Mouse (Mus musculus): Measurements from ENCODE around the gene Pitpnm2. TPM values are rescaled to one million over a fixed set of nuclear protein-coding genes. Genes with fewer than 3 reads are reported as not detected.

The Pitpnm2 gene
- polyA plus RNA-seq, 1 experiment: 4.0 TPM

DNA sequence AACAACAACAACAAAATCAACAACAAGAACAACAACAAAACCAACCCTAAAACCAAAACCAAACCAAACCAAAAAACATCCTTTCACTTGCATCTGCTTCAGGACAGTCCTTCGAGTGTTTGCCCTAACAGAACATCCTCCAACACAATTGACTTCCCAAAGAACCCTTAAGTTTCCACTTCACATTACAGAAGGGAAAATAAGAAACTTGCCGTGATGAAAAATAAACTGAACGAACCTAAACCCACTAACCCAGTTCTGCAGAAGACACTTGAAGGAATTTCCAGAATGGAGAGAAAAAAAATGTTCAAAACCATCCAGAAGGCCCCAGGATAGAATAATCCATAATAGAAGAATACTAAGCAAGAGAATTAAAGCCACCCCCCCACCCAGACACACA is 146.5 kb downstream of the Pitpnm2 start:
- Histone ChIP-seq H3ac (ENCODE audit: control insufficient read depth, insufficient read length, low read depth) (no peak overlapping the region), H3K4me3 (ENCODE audit: insufficient read depth, poor library complexity, severe bottlenecking) (no peak overlapping the region), H3K27me3 (ENCODE audit: control insufficient read depth, insufficient read depth, insufficient read length) (no peaks in the 10 kb centered on the region), H3K36me3 (ENCODE audit: control insufficient read depth, insufficient read depth) (no peaks in the 10 kb centered on the region), H3K79me3 (ENCODE audit: low read depth) (no peaks in the 10 kb centered on the region), H3K79me2 (ENCODE audit: control insufficient read depth, insufficient read depth) (no peaks in the 10 kb centered on the region)
- TF ChIP-seq MYOD1 (IDR thresholded peaks at IDR 0.05; ENCODE audit: control insufficient read depth, insufficient read length, low read depth) (no peak), MYOG (IDR thresholded peaks at IDR 0.05; ENCODE audit: control insufficient read depth, extremely low read depth, insufficient read length) (no peak), USF1 (IDR thresholded peaks at IDR 0.05; ENCODE audit: low read depth) (no peak), FOSL1 (IDR thresholded peaks at IDR 0.05; ENCODE audit: insufficient read depth, low read length, poor library complexity, severe bottlenecking) (no peak), MAX (IDR thresholded peaks at IDR 0.05) (no peak), CEBPB (IDR thresholded peaks at IDR 0.05; ENCODE audit: low read depth) (no peak)

- no peak for TF ChIP-seq USF1 (IDR thresholded peaks at IDR 0.05; ENCODE audit: low read depth)
- no peak for TF ChIP-seq CEBPB (IDR thresholded peaks at IDR 0.05; ENCODE audit: low read depth)
- TF ChIP-seq MYOD1 (IDR thresholded peaks at IDR 0.05; ENCODE audit: control insufficient read depth, insufficient read length, low read depth): no peak
- TF ChIP-seq MAX (IDR thresholded peaks at IDR 0.05): no peak
- TF ChIP-seq MYOG (IDR thresholded peaks at IDR 0.05; ENCODE audit: control insufficient read depth, extremely low read depth, insufficient read length): no peak
- TF ChIP-seq CTCF (IDR thresholded peaks at IDR 0.05; ENCODE audit: control insufficient read depth, insufficient read depth, insufficient read length): no peak
- TF ChIP-seq FOSL1 (IDR thresholded peaks at IDR 0.05; ENCODE audit: insufficient read depth, low read length, poor library complexity, severe bottlenecking): no peak
- Histone ChIP-seq H3ac (ENCODE audit: control insufficient read depth, insufficient read length, low read depth) (no peak overlapping the region), H3K4me3 (ENCODE audit: insufficient read depth, poor library complexity, severe bottlenecking) (no peak overlapping the region), H3K27me3 (ENCODE audit: control insufficient read depth, insufficient read depth, insufficient read length) (no peaks in the 10 kb centered on the region), H3K79me3 (ENCODE audit: low read depth) (no peaks in the 10 kb centered on the region), H3K36me3 (ENCODE audit: control insufficient read depth, insufficient read depth) (no peaks in the 10 kb centered on the region), H3K79me2 (ENCODE audit: control insufficient read depth, insufficient read depth) (no peaks in the 10 kb centered on the region)
Measured at GRCm38 (mm10) chr5:124102326-124102725, 147.2 kb downstream of the Pitpnm2 start.

DNA sequence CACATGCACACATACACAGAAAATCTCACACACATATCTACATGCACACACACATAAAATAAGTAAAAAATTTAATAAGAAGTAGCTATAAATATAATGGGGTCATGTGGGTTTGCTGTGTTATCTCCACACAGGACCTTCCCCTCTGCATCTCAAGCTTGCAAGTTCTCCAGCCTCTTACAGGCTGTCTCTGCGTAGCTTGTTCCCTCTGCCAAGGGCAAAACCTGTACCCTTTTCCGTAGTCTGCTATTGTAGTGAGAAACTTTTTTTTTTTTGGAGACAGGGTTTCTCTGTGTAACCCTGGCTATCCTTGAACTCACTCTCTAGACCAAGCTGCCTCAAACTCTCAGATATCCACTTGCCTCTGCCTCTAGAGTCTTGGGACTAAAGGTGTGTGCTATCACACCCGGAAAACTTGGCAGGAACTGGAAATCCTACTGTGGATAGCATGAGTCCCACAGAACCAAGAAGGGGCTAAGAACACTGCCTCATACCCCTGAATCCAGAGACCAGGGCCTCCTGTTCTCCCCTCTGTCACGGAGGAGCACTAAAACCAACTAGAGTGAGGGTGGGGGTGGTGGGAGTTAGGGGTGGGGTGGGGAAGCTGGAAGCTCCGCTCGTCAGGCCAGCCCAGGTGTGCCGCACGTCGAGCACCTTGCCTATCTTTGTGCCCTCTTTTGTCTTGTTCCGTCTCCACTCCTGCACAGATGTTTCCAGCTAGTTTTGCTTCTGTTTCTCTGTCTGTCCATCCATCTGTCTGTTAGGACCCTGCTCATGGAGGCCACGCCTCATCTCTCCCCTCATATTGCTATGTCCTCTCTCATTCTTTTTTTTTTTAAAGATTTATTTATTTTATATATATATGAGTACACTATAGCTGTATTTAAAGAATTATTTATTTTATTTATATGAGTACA is 149.2 kb downstream of the Pitpnm2 start:
- TF ChIP-seq MYOD1 (IDR thresholded peaks at IDR 0.05; ENCODE audit: control insufficient read depth, insufficient read length, low read depth) (no peak), CEBPB (IDR thresholded peaks at IDR 0.05; ENCODE audit: low read depth) (no peak), FOSL1 (IDR thresholded peaks at IDR 0.05; ENCODE audit: insufficient read depth, low read length, poor library complexity, severe bottlenecking) (no peak), CTCF (IDR thresholded peaks at IDR 0.05; ENCODE audit: control insufficient read depth, insufficient read depth, insufficient read length) (no peak), USF1 (IDR thresholded peaks at IDR 0.05; ENCODE audit: low read depth) (no peak), MYOG (IDR thresholded peaks at IDR 0.05; ENCODE audit: control insufficient read depth, extremely low read depth, insufficient read length) (no peak), MAX (IDR thresholded peaks at IDR 0.05) (no peak)
- no peaks in the 10 kb centered on the region for H3K79me3 ChIP-seq (ENCODE audit: low read depth)
- no peaks in the 10 kb centered on the region for H3K36me3 ChIP-seq (ENCODE audit: control insufficient read depth, insufficient read depth)
- H3K4me3 ChIP-seq (ENCODE audit: insufficient read depth, poor library complexity, severe bottlenecking): no peak overlapping the region
- no peaks in the 10 kb centered on the region for H3K79me2 ChIP-seq (ENCODE audit: control insufficient read depth, insufficient read depth)
- H3K27me3 ChIP-seq (ENCODE audit: control insufficient read depth, insufficient read depth, insufficient read length): no peaks in the 10 kb centered on the region
- H3ac ChIP-seq (ENCODE audit: control insufficient read depth, insufficient read length, low read depth): no peak overlapping the region

DNA sequence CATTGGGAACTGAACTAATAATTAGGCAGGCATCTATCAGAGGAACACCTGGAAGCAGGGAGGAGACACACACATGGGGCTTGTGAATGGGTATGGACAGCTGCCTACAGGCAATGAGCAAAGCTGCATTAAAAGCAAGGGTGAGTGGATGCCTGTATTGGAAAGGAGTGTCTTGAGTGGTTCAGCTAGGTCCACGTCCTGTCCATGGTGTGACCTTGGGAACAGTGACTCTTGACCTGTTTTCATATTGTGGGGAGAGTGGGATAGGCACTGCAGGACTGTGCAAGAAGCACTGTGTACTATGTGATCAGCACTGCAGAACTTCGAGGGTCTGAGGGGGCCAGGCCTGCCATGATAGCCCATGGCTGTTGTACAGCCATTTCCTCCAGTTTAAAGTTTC is 150.6 kb downstream of the Pitpnm2 start:
- no peak overlapping the region for H3ac ChIP-seq (ENCODE audit: control insufficient read depth, insufficient read length, low read depth)
- H3K79me3 ChIP-seq (ENCODE audit: low read depth): no peaks in the 10 kb centered on the region
- TF ChIP-seq USF1 (IDR thresholded peaks at IDR 0.05; ENCODE audit: low read depth) (no peak), FOSL1 (IDR thresholded peaks at IDR 0.05; ENCODE audit: insufficient read depth, low read length, poor library complexity, severe bottlenecking) (no peak), MAX (IDR thresholded peaks at IDR 0.05) (no peak), MYOG (IDR thresholded peaks at IDR 0.05; ENCODE audit: control insufficient read depth, extremely low read depth, insufficient read length) (no peak)
- no peak overlapping the region for H3K4me3 ChIP-seq (ENCODE audit: insufficient read depth, poor library complexity, severe bottlenecking)
- H3K36me3 ChIP-seq (ENCODE audit: control insufficient read depth, insufficient read depth): no peaks in the 10 kb centered on the region
- no peaks in the 10 kb centered on the region for H3K27me3 ChIP-seq (ENCODE audit: control insufficient read depth, insufficient read depth, insufficient read length)
- no peaks in the 10 kb centered on the region for H3K79me2 ChIP-seq (ENCODE audit: control insufficient read depth, insufficient read depth)

DNA sequence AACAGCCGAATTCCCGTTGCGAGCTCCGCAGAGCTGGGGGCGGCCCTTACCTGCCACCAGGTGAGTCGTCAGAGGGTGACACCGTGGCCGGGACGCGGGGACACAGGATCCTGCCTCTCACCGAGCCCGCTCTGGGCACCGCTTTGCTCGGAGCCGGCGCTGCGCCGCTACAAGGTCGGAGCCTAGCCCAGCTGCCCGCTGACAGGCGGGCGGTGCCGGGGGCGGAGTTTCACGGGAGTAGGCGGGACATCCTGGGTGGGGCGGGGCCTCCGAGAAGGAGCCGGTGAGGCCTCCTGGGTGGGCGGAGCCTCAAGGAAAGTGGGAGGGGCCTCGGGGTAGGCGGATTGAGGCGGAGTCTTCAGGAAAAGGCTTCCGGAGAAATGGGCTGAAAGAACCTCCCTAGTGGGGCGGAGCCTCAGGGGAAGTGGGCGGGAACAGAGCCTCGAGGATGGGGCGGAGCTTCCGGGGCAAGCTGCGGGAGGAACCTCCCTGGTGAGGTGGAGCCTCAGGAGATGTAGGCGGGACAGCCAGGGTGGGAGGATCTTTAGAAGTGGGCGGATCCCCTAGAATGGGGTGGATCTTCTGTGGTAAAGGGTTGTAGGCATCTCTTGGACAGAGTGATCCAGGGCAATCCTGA is 153.8 kb downstream of the Pitpnm2 start, which contains the start of gene Abcb9:
Gene Abcb9, minus strand, starts transcription at position 203 of the 637 bp plus-strand sequence.
- H3K79me2 ChIP-seq (ENCODE audit: control insufficient read depth, insufficient read depth): no peaks in the 10 kb centered on the region
- no peaks in the 10 kb centered on the region for H3K27me3 ChIP-seq (ENCODE audit: control insufficient read depth, insufficient read depth, insufficient read length)
- peak within 1 kb of the TSS; percentile 10 for H3ac ChIP-seq (ENCODE audit: control insufficient read depth, insufficient read length, low read depth)
- no peaks in the 10 kb centered on the region for H3K79me3 ChIP-seq (ENCODE audit: low read depth)
- H3K4me3 ChIP-seq (ENCODE audit: insufficient read depth, poor library complexity, severe bottlenecking): no peak within 1 kb of the TSS
- TF ChIP-seq MAX (IDR thresholded peaks at IDR 0.05): no peak
- no peaks in the 10 kb centered on the region for H3K36me3 ChIP-seq (ENCODE audit: control insufficient read depth, insufficient read depth)
